Mouse (Mus musculus) liver, adult 2 months (tissue): ENCODE results near the gene Fam53b.

Source experiments
- CTCF ChIP-seq: fragments of 200-500 bp; IDR thresholded peaks from 2 replicates; pipeline ENCODE4 v1.5.1; 2011; ENCODE audit warnings: low read depth, low read length, control low read depth
- POLR2A ChIP-seq: fragments of 200-500 bp; IDR thresholded peaks from 2 replicates; pipeline ENCODE4 v1.6.1; 2011; ENCODE audit warnings: low read length, control low read depth; ENCODE audit not compliant: insufficient read depth; ENCODE audit errors: extremely low read depth

- no peak for TF ChIP-seq POLR2A
- no peak for TF ChIP-seq CTCF
Measured at GRCm38 (mm10) chr7:132858043-132858608, 44.4 kb upstream of the Fam53b start.
